Mouse (Mus musculus) heart, embryonic 16.5 days (tissue): Measurements from ENCODE around the gene Bsx. TPM values are rescaled to one million over a fixed set of nuclear protein-coding genes. Genes with fewer than 3 reads are reported as not detected.
A peak's percentile ranks its signal among the peaks of the same experiment; 100 is the strongest.

ENCODE experiments used
- ATAC-seq: fragments of 200-750 bp; cut with Nextera tagmentation; replicated peaks from 2 replicates; pipeline ENCODE4 v1.8.0; 2017; ENCODE audit warnings: moderate number of reproducible peaks; ENCODE audit not compliant: insufficient read depth, low FRiP score; ENCODE audit errors: extremely low read depth
- H3K27ac ChIP-seq: fragments of 300-500 bp; sonication (generic); 2 replicates; pipeline ENCODE4 v1.5.1; 2014; ENCODE audit warnings: mild to moderate bottlenecking, low read length, control low read depth, moderate library complexity
- H3K27me3 ChIP-seq: fragments of 300-500 bp; sonication (generic); 2 replicates; pipeline ENCODE4 v1.6.1; 2014; ENCODE audit warnings: low read length, mixed read lengths; ENCODE audit not compliant: control insufficient read depth, insufficient read depth
- H3K36me3 ChIP-seq: fragments of 300-500 bp; sonication (generic); 2 replicates; pipeline ENCODE4 v1.6.1; 2014; ENCODE audit not compliant: control insufficient read depth, insufficient read depth
- H3K4me1 ChIP-seq: fragments of 300-500 bp; sonication (generic); 2 replicates; pipeline ENCODE4 v1.6.1; 2014; ENCODE audit warnings: low read length, mixed read lengths; ENCODE audit not compliant: control insufficient read depth, insufficient read depth
- H3K4me2 ChIP-seq: fragments of 300-500 bp; sonication (generic); 2 replicates; pipeline ENCODE4 v1.6.1; 2014; ENCODE audit warnings: low read depth, mild to moderate bottlenecking, control low read depth, low read length
- H3K4me3 ChIP-seq: fragments of 300-500 bp; sonication (generic); 2 replicates; pipeline ENCODE4 v1.5.1; 2014; ENCODE audit warnings: mild to moderate bottlenecking, control low read depth, low read length
- H3K9ac ChIP-seq: fragments of 300-500 bp; sonication (generic); 2 replicates; pipeline ENCODE4 v1.6.1; 2014; ENCODE audit warnings: low read length, control low read depth
- H3K9me3 ChIP-seq: fragments of 300-500 bp; sonication (generic); replicated peaks from 2 replicates; pipeline ENCODE4 v1.6.1; 2016; ENCODE audit warnings: low read length; ENCODE audit not compliant: control insufficient read depth
- WGBS: fragments of 180-500 bp; shearing (Covaris S2); extraction: QIAGEN DNeasy Blood & Tissue Kit; methylation state at CpG from one replicate; pipeline ENCODE4 v1.1.7; 2014; 5-methylcytosine and 5-hydroxymethylcytosine counted together
- polyA plus RNA-seq: library from polyadenylated mRNA; unstranded; fragments of >200 nt; fragmentation: Nextera tagmentation; extraction: Ambion mirVana; gene quantifications from 2 replicates; pipeline ENCODE4 v1.2.1, GENCODE M21; 2015

Bsx gene
- polyA plus RNA-seq, result not detected in 2 replicates

GRCm38 (mm10) chr9:40873556-40874470 is at the start of gene Bsx:
Bsx (plus strand) TSS chr9:40874127.
- peak; percentile 78 for ATAC-seq

DNA sequence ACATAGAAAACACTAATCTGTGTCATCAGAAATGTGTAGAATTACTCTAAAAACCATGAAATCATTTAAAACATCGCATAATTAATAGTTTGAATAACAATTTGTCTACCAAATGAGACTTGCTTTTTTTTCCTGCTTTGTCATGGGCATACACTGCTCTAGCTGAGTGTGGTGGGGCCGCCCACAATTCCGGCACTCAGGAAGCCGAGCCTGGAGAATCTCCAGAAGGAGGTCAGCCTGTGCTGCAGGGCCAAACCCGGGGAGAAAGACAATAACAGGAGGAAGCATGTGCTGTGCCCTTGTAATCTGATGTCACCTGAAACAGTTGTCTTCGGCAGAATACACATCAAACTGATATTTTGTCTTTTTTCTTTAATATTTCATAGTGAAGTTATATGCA is 48.3 kb upstream of the Bsx start:
- Histone ChIP-seq H3K27ac (no peak overlapping the region), H3K4me1 (0 out of 2 replicates have a peak, but pooled peaks cover 5% of the 10 kb centered on the region), H3K9me3 (no peaks in the 10 kb centered on the region), H3K27me3 (no peaks in the 10 kb centered on the region), H3K36me3 (no peaks in the 10 kb centered on the region), H3K9ac (no peak overlapping the region), H3K4me3 (no peak overlapping the region), H3K4me2 (no peak overlapping the region)
- WGBS, result 35% methylated on average over 6 of the region's 6 CpGs
- no peak for ATAC-seq

More at GRCm38 (mm10) chr9:40873556-40874470, at the start of gene Bsx:
- peak within 1 kb of the TSS; percentile 53 for H3K4me2 ChIP-seq
- no peaks in the 10 kb centered on the region for H3K9me3 ChIP-seq
- 0 out of 2 replicates have a peak, but pooled peaks cover 7% of the 10 kb centered on the region for H3K4me1 ChIP-seq
- H3K9ac ChIP-seq, result no peak within 1 kb of the TSS
- peak within 1 kb of the TSS; percentile 33 for H3K4me3 ChIP-seq
- no peaks in the 10 kb centered on the region for H3K36me3 ChIP-seq
- 4% methylated on average over 32 of the region's 32 CpGs for WGBS
- peaks cover 92% of the 10 kb centered on the region for H3K27me3 ChIP-seq
- no peak within 1 kb of the TSS for H3K27ac ChIP-seq

DNA sequence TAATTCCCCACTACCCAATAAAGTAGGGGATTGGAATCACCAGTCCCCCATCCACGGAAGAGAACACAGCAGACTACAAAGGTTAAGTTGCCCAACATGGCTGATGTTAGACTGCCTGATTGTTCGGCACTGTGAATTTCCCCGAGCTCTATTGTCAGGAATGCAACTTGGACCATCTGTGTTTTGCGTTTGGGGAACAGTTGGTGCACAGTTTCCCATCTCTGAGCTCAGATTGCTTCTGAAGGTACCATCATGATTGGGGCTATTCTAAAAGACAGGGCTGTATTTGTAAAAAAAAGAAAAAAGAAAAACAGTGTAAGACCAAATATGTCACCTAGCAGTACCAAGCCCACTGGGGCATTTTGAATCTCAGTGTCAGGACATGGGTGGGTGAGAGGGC is 46.6 kb upstream of the Bsx start:
- no peaks in the 10 kb centered on the region for H3K9me3 ChIP-seq
- no peaks in the 10 kb centered on the region for H3K27me3 ChIP-seq
- no peak overlapping the region for H3K4me2 ChIP-seq
- no peak overlapping the region for H3K27ac ChIP-seq
- ATAC-seq, result no peak
- H3K4me1 ChIP-seq, result no peaks in the 10 kb centered on the region
- H3K36me3 ChIP-seq, result no peaks in the 10 kb centered on the region
- H3K9ac ChIP-seq, result no peak overlapping the region
- WGBS, result 80% methylated on average over 4 of the region's 4 CpGs
- no peak overlapping the region for H3K4me3 ChIP-seq

- Histone ChIP-seq H3K4me1 (no peaks in the 10 kb centered on the region), H3K36me3 (no peaks in the 10 kb centered on the region), H3K9ac (no peak overlapping the region), H3K27me3 (no peaks in the 10 kb centered on the region), H3K4me2 (0 out of 2 replicates have a peak overlapping the region, but pooled peaks have one; percentile 4), H3K4me3 (no peak overlapping the region), H3K9me3 (no peaks in the 10 kb centered on the region), H3K27ac (no peak overlapping the region)
- ATAC-seq, result no peak
- 4% methylated on average over 12 of the region's 12 CpGs for WGBS
Measured at GRCm38 (mm10) chr9:40834569-40834968, 39.4 kb upstream of the Bsx start.

- Histone ChIP-seq H3K4me1 (no peaks in the 10 kb centered on the region), H3K27ac (no peak overlapping the region), H3K4me3 (no peak overlapping the region), H3K36me3 (no peaks in the 10 kb centered on the region), H3K9me3 (no peaks in the 10 kb centered on the region), H3K9ac (no peak overlapping the region), H3K4me2 (no peak overlapping the region), H3K27me3 (no peaks in the 10 kb centered on the region)
- WGBS, result 80% methylated on average over 3 of the region's 3 CpGs
- ATAC-seq, result no peak
Measured at GRCm38 (mm10) chr9:40836681-40837080, 37.2 kb upstream of the Bsx start.

GRCm38 (mm10) chr9:40839662-40840061 is 34.3 kb upstream of the Bsx start:
- Histone ChIP-seq H3K9me3 (no peaks in the 10 kb centered on the region), H3K27me3 (no peaks in the 10 kb centered on the region), H3K4me1 (no peaks in the 10 kb centered on the region), H3K9ac (no peak overlapping the region), H3K4me3 (no peak overlapping the region), H3K27ac (no peak overlapping the region), H3K36me3 (no peaks in the 10 kb centered on the region), H3K4me2 (no peak overlapping the region)
- WGBS, result 34% methylated on average over 3 of the region's 3 CpGs
- no peak for ATAC-seq

- no peak overlapping the region for H3K4me3 ChIP-seq
- H3K9me3 ChIP-seq, result no peaks in the 10 kb centered on the region
- H3K4me2 ChIP-seq, result no peak overlapping the region
- no peaks in the 10 kb centered on the region for H3K36me3 ChIP-seq
- H3K27ac ChIP-seq, result no peak overlapping the region
- H3K27me3 ChIP-seq, result 0 out of 2 replicates have a peak, but pooled peaks cover 3% of the 10 kb centered on the region
- no peak for ATAC-seq
- 49% methylated on average over 2 of the region's 2 CpGs for WGBS
- H3K4me1 ChIP-seq, result no peaks in the 10 kb centered on the region
- no peak overlapping the region for H3K9ac ChIP-seq
Measured at GRCm38 (mm10) chr9:40851515-40851914, 22.4 kb upstream of the Bsx start.

DNA sequence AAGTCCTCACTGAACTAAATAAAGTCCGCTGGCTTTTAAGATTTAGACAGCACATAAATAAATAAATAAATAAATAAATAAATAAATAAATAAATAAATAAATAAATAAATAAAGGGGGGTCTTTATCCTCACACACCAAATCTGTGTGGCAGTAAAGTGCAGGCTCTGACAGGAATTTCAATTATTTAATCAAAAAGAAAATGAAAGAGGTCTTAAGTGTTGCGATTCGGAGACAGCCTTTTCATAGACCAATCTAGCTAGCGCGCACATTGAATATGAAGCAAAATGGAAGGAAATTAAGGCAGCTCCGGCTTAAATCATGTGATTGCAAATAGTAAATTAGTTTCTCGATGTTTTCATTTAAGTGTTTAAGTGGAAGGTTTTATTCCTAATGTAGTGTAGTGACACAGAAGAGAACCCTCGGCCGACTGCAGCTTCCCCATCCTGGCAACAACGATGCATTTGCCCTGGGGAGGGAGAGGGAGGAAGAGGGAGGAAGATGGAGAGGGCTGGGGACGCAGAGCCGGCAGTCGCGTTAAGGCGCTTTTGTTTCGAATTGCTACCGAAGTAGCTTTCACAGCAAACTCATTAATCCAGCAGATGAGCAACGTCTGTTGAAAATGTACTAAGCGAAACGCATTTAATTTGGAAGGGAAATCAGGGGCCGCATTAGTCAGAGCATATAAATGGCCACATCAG is 15.3 kb upstream of the Bsx start:
- Histone ChIP-seq H3K4me1 (peaks cover 2% of the 10 kb centered on the region; the same call in 1 of the 2 replicates), H3K36me3 (no peaks in the 10 kb centered on the region), H3K9ac (0 out of 2 replicates have a peak overlapping the region, but pooled peaks have one; percentile 23), H3K9me3 (no peaks in the 10 kb centered on the region), H3K27ac (no peak overlapping the region), H3K27me3 (peaks cover 7% of the 10 kb centered on the region; the same call in 1 of the 2 replicates), H3K4me2 (peak overlapping the region; percentile 70), H3K4me3 (peak overlapping the region; percentile 48)
- no peak for ATAC-seq
- 13% methylated on average over 21 of the region's 21 CpGs for WGBS

DNA sequence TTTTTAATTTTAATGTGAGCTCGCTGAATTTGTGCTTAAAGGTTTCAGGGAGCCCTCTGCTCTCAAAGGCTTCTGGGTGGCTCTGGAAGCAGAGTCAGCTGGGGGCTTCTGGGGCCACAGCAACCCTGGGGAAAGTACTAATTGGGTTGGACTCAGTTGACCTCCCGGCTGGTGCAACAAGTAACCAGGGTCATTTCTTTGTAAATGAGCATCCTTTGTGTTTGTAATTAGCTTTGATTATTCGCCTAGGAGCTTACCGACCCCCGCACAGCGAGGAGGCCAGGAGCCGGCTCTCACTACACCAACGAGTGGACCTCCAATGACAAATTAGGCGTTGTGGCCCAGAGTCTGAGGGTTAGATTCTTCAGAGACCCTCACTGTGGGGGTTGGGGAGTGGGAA is 14.7 kb upstream of the Bsx start:
- Histone ChIP-seq H3K27me3 (peaks cover 7% of the 10 kb centered on the region; the same call in 1 of the 2 replicates), H3K27ac (no peak overlapping the region), H3K4me1 (peaks cover 2% of the 10 kb centered on the region; the same call in 1 of the 2 replicates), H3K4me3 (peak overlapping the region; percentile 48), H3K9ac (no peak overlapping the region), H3K9me3 (no peaks in the 10 kb centered on the region), H3K36me3 (no peaks in the 10 kb centered on the region), H3K4me2 (peak overlapping the region; percentile 70)
- 11% methylated on average over 9 of the region's 9 CpGs for WGBS
- no peak for ATAC-seq
